Mouse (Mus musculus): ENCODE measurements around the gene Kptn. TPM values are rescaled to one million over a fixed set of nuclear protein-coding genes. Genes with fewer than 3 reads are reported as not detected.
A peak's percentile ranks its signal among the peaks of the same experiment; 100 is the strongest.

Gene Kptn
- 27.0 and 30.5 TPM in 2 replicates for polyA plus RNA-seq (2016; fragmentation: Nextera tagmentation; extraction: Ambion mirVana)

- DNase-seq (ENCODE audit: low spot score) = peak; percentile 92
- H3K36me3 ChIP-seq = peaks cover 46% of the 10 kb centered on the region
Observed at GRCm38 (mm10) chr7:16119569-16120261, at the start of gene Kptn. Gene Kptn, plus strand, starts transcription at chr7:16119895.

GRCm38 (mm10) chr7:16070846-16071245 is 48.8 kb upstream of the Kptn start:
- Histone ChIP-seq H3K27me3 (ENCODE audit: insufficient read depth, poor library complexity, severe bottlenecking) (no peaks in the 10 kb centered on the region; the same call in 1 of the 2 replicates), H3K4me1 (replicated peaks) (no peaks in the 10 kb centered on the region), H3K4me3 (no peak overlapping the region), H3K9me3 (no peaks in the 10 kb centered on the region), H3K27ac (no peak overlapping the region), H3K36me3 (no peaks in the 10 kb centered on the region)
- DNase-seq (ENCODE audit: low spot score) = no peak

More at GRCm38 (mm10) chr7:16119569-16120261, at the start of gene Kptn:
- H3K27me3 ChIP-seq (ENCODE audit: insufficient read depth, poor library complexity, severe bottlenecking) = no peaks in the 10 kb centered on the region
- no peaks in the 10 kb centered on the region for H3K9me3 ChIP-seq
- H3K27ac ChIP-seq = peak within 1 kb of the TSS; percentile 95
- 1% methylated on average over 33 of the region's 33 CpGs for WGBS
- peak within 1 kb of the TSS; percentile 66 for H3K4me3 ChIP-seq
- peaks cover 18% of the 10 kb centered on the region for H3K4me1 ChIP-seq (replicated peaks)

- 88% methylated on average over 6 of the region's 6 CpGs for WGBS
Observed at GRCm38 (mm10) chr7:16071906-16072305, 47.8 kb upstream of the Kptn start.

DNA sequence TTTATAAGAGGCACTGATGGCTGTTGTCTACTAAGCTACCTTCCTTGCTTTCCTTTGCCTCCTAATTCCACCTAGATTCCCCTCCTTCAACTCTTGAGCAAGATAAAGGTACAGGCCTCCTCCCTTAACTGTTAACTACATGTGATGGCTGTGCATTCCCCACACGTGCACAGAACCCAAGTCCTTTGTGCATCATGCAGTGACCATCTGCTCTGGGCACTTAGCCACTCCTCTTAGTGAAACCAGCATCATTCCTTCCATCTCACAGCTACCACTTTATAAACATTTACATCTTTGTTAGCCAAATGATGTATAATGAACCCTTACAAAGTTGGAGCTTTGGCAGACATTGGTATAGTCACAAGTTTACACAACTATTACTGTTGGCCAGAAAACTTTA is 39.7 kb upstream of the Kptn start:
- 76% methylated on average over 1 of the region's 1 CpGs for WGBS

More at GRCm38 (mm10) chr7:16071906-16072305, 47.8 kb upstream of the Kptn start:
- no peak overlapping the region for H3K27ac ChIP-seq
- H3K36me3 ChIP-seq = no peaks in the 10 kb centered on the region
- no peak for DNase-seq (ENCODE audit: low spot score)
- no peaks in the 10 kb centered on the region for H3K9me3 ChIP-seq
- H3K27me3 ChIP-seq (ENCODE audit: insufficient read depth, poor library complexity, severe bottlenecking) = peaks cover 3% of the 10 kb centered on the region; the same call in 1 of the 2 replicates
- no peaks in the 10 kb centered on the region for H3K4me1 ChIP-seq (replicated peaks)
- H3K4me3 ChIP-seq = no peak overlapping the region

GRCm38 (mm10) chr7:16080581-16080980 is 39.1 kb upstream of the Kptn start:
- H3K27me3 ChIP-seq (ENCODE audit: insufficient read depth, poor library complexity, severe bottlenecking) = peaks cover 3% of the 10 kb centered on the region; the same call in 1 of the 2 replicates
- 77% methylated on average over 4 of the region's 4 CpGs for WGBS
- H3K4me3 ChIP-seq = no peak overlapping the region
- H3K36me3 ChIP-seq = no peaks in the 10 kb centered on the region
- no peaks in the 10 kb centered on the region for H3K9me3 ChIP-seq
- no peak overlapping the region for H3K27ac ChIP-seq
- no peaks in the 10 kb centered on the region for H3K4me1 ChIP-seq (replicated peaks)
- no peak for DNase-seq (ENCODE audit: low spot score)

More for the DNA sequence above, 39.7 kb upstream of the Kptn start:
- DNase-seq (ENCODE audit: low spot score) = no peak
- Histone ChIP-seq H3K36me3 (no peaks in the 10 kb centered on the region), H3K27me3 (ENCODE audit: insufficient read depth, poor library complexity, severe bottlenecking) (peaks cover 3% of the 10 kb centered on the region; the same call in 1 of the 2 replicates), H3K4me1 (replicated peaks) (no peaks in the 10 kb centered on the region), H3K4me3 (no peak overlapping the region), H3K27ac (no peak overlapping the region), H3K9me3 (no peaks in the 10 kb centered on the region)

GRCm38 (mm10) chr7:16083361-16083760 is 36.3 kb upstream of the Kptn start:
- no peak for DNase-seq (ENCODE audit: low spot score)
- H3K36me3 ChIP-seq = no peaks in the 10 kb centered on the region
- 65% methylated on average over 4 of the region's 4 CpGs for WGBS
- H3K4me1 ChIP-seq (replicated peaks) = no peaks in the 10 kb centered on the region
- no peak overlapping the region for H3K27ac ChIP-seq
- no peaks in the 10 kb centered on the region for H3K9me3 ChIP-seq
- no peaks in the 10 kb centered on the region for H3K27me3 ChIP-seq (ENCODE audit: insufficient read depth, poor library complexity, severe bottlenecking)
- no peak overlapping the region for H3K4me3 ChIP-seq

DNA sequence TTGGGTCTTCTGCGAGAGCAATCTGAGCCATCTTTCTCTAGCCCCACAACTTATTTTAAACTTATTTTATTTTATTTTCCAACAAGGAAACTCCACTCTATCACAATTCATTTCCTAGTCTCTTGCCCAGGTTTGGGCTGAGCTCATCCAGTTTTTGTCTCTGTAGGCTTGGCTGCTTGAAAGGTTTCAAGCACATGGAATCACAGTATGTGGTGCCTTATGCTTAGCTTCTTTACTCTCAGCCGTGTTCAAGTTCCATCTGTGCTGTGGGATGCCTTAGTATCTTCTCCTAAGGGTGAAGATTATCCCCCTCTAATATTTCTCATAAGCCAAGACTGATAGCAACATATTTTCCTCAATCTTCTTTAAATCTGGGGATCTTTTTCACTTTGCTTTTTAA is 32.1 kb upstream of the Kptn start:
- H3K27me3 ChIP-seq (ENCODE audit: insufficient read depth, poor library complexity, severe bottlenecking) = no peaks in the 10 kb centered on the region
- no peak for DNase-seq (ENCODE audit: low spot score)
- WGBS = 76% methylated on average over 2 of the region's 2 CpGs
- no peak overlapping the region for H3K4me3 ChIP-seq
- H3K4me1 ChIP-seq (replicated peaks) = no peaks in the 10 kb centered on the region
- no peak overlapping the region for H3K27ac ChIP-seq
- H3K36me3 ChIP-seq = no peaks in the 10 kb centered on the region
- no peaks in the 10 kb centered on the region for H3K9me3 ChIP-seq

GRCm38 (mm10) chr7:16094592-16094991 is 25.1 kb upstream of the Kptn start:
- no peak for DNase-seq (ENCODE audit: low spot score)
- WGBS = 76% methylated on average over 3 of the region's 3 CpGs
- peaks cover 5% of the 10 kb centered on the region; the same call in 1 of the 2 replicates for H3K27me3 ChIP-seq (ENCODE audit: insufficient read depth, poor library complexity, severe bottlenecking)
- H3K4me3 ChIP-seq = no peak overlapping the region
- H3K9me3 ChIP-seq = no peaks in the 10 kb centered on the region
- no peaks in the 10 kb centered on the region for H3K36me3 ChIP-seq
- H3K27ac ChIP-seq = no peak overlapping the region
- peaks cover 15% of the 10 kb centered on the region for H3K4me1 ChIP-seq (replicated peaks)

GRCm38 (mm10) chr7:16098021-16099017 is 21.4 kb upstream of the Kptn start, which contains the start of gene Napa:
Gene Napa, plus strand, starts transcription at chr7:16098458.
- Histone ChIP-seq H3K27me3 (ENCODE audit: insufficient read depth, poor library complexity, severe bottlenecking) (peaks cover 5% of the 10 kb centered on the region; the same call in 1 of the 2 replicates), H3K27ac (peak within 1 kb of the TSS; percentile 95), H3K9me3 (no peaks in the 10 kb centered on the region), H3K4me3 (peak within 1 kb of the TSS; percentile 85), H3K4me1 (replicated peaks) (peaks cover 35% of the 10 kb centered on the region), H3K36me3 (peaks cover 29% of the 10 kb centered on the region)
- peak; percentile 99 for DNase-seq (ENCODE audit: low spot score)
- under 1% methylated on average over 68 of the region's 68 CpGs for WGBS

- H3K4me1 ChIP-seq (replicated peaks) = peaks cover 41% of the 10 kb centered on the region
- no peaks in the 10 kb centered on the region for H3K9me3 ChIP-seq
- H3K4me3 ChIP-seq = peak overlapping the region; percentile 85
- DNase-seq (ENCODE audit: low spot score) = no peak
- peaks cover 44% of the 10 kb centered on the region for H3K36me3 ChIP-seq
- H3K27me3 ChIP-seq (ENCODE audit: insufficient read depth, poor library complexity, severe bottlenecking) = peaks cover 5% of the 10 kb centered on the region; the same call in 1 of the 2 replicates
- 84% methylated on average over 4 of the region's 4 CpGs for WGBS
- H3K27ac ChIP-seq = no peak overlapping the region
Observed at GRCm38 (mm10) chr7:16099901-16100300, 19.8 kb upstream of the Kptn start.

DNA sequence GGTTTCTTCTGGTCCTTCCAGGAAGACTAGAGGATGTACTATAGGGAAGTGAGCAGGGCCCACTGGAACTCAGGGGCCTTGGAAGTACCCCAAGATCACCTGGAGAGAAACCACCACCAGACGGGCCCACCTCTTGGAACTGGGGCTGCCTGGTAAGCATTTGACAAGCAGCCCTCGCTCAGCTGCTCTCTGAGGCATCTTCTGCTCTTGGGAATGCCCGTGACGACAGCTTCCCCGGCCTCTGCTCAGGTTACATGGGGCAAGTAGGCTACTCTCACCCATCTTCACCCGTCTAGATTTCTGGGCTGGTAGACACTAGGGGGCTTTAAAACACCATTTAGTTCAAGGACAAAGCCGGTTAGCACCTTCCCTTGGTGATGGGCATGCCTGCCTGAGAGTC is 18.6 kb upstream of the Kptn start:
- 0 out of 2 replicates have a peak overlapping the region, but pooled peaks have one; percentile 85 for H3K4me3 ChIP-seq
- DNase-seq (ENCODE audit: low spot score) = no peak
- H3K36me3 ChIP-seq = peaks cover 52% of the 10 kb centered on the region
- H3K9me3 ChIP-seq = no peaks in the 10 kb centered on the region
- no peak overlapping the region for H3K27ac ChIP-seq
- peaks cover 41% of the 10 kb centered on the region for H3K4me1 ChIP-seq (replicated peaks)
- WGBS = 68% methylated on average over 7 of the region's 7 CpGs
- H3K27me3 ChIP-seq (ENCODE audit: insufficient read depth, poor library complexity, severe bottlenecking) = no peaks in the 10 kb centered on the region

DNA sequence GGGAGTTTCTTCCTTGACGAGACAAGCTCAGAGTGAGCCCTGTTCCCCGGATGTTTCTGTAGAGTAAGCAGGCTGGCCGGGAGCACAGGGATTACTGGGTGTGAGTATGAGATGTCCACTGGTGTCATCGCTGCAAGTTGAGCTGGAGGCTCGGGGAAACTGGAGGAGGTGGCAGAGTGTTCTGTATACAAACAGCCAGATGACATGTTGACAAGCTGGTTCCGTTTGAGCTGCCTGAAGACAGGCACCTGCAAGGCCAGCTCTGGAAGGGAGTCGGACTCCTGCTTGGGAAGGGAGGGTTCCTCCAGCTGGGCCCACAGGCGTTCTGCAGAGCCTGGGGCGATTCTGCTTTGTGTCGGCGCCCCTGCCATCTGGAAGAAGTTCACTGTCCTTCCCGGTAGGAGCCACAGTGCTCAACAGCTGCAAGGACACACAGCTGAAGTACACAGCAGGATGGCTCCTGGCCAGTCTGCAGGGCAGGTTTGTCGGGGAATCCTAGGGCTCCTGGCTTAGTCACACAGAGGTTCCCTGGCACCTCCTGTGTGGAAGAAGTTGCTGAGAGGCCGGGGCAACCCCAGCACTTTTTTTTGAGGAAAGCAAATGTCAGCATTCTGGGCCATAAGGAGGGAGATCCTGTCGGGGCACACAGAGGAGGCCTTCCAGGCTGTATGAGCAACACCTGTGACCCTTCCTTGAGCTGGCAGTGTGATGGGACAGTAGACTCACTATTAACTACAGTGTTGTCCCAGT is 17.8 kb upstream of the Kptn start:
- Histone ChIP-seq H3K27me3 (ENCODE audit: insufficient read depth, poor library complexity, severe bottlenecking) (no peaks in the 10 kb centered on the region), H3K4me1 (replicated peaks) (peaks cover 41% of the 10 kb centered on the region), H3K27ac (no peak overlapping the region), H3K36me3 (peaks cover 53% of the 10 kb centered on the region), H3K9me3 (no peaks in the 10 kb centered on the region), H3K4me3 (no peak overlapping the region)
- DNase-seq (ENCODE audit: low spot score) = no peak
- 80% methylated on average over 15 of the region's 15 CpGs for WGBS

All from hindbrain, embryonic 10.5 days (tissue).